Mouse (Mus musculus): ENCODE measurements around the gene Ccdc17. TPM values are rescaled to one million over a fixed set of nuclear protein-coding genes. Genes with fewer than 3 reads are reported as not detected.

Gene Ccdc17
- polyA plus RNA-seq, 1 experiment from 2014 or later: 2.9 TPM

Other genes with a start within 250 kb of the Ccdc17 start
- gene Mast2, start 132.5 kb upstream of the Ccdc17 start, polyA plus RNA-seq (2015; fragmentation: Nextera tagmentation; extraction: Ambion mirVana): 29.8 and 32.4 TPM in 2 replicates
- 19.8 and 21.0 TPM in 2 replicates for gene Ipp, start 89.1 kb upstream of the Ccdc17 start, polyA plus RNA-seq (2015; fragmentation: Nextera tagmentation; extraction: Ambion mirVana)
- gene Tmem69, start 40.7 kb upstream of the Ccdc17 start, polyA plus RNA-seq (2015; fragmentation: Nextera tagmentation; extraction: Ambion mirVana): 24.5 and 26.7 TPM in 2 replicates
- 24.5 and 25.3 TPM in 2 replicates for gene Gpbp1l1, start 39.0 kb upstream of the Ccdc17 start, polyA plus RNA-seq (2015; fragmentation: Nextera tagmentation; extraction: Ambion mirVana)
- 201 and 217 TPM in 2 replicates for gene Nasp, start 31.3 kb downstream of the Ccdc17 start, polyA plus RNA-seq (2015; fragmentation: Nextera tagmentation; extraction: Ambion mirVana)
- gene Akr1a1, start 55.0 kb downstream of the Ccdc17 start, polyA plus RNA-seq (2015; fragmentation: Nextera tagmentation; extraction: Ambion mirVana): 657 and 694 TPM in 2 replicates
- gene Prdx1, start 88.9 kb downstream of the Ccdc17 start, polyA plus RNA-seq (2015; fragmentation: Nextera tagmentation; extraction: Ambion mirVana): 809 and 818 TPM in 2 replicates
- gene Mmachc, start 111.8 kb downstream of the Ccdc17 start, polyA plus RNA-seq (2015; fragmentation: Nextera tagmentation; extraction: Ambion mirVana): 31.4 and 34.2 TPM in 2 replicates
- gene Ccdc163, start 111.9 kb downstream of the Ccdc17 start, polyA plus RNA-seq (2015; fragmentation: Nextera tagmentation; extraction: Ambion mirVana): 26.1 and 27.0 TPM in 2 replicates
- 5.3 and 5.8 TPM in 2 replicates for gene Tesk2, start 124.3 kb downstream of the Ccdc17 start, polyA plus RNA-seq (2015; fragmentation: Nextera tagmentation; extraction: Ambion mirVana)
- 31.7 and 32.6 TPM in 2 replicates for gene Toe1, start 211.0 kb downstream of the Ccdc17 start, polyA plus RNA-seq (2015; fragmentation: Nextera tagmentation; extraction: Ambion mirVana)
- 14.8 and 16.6 TPM in 2 replicates for gene Mutyh, start 211.1 kb downstream of the Ccdc17 start, polyA plus RNA-seq (2015; fragmentation: Nextera tagmentation; extraction: Ambion mirVana)
- 0.85 and 0.94 TPM in 2 replicates for gene Hpdl, start 225.1 kb downstream of the Ccdc17 start, polyA plus RNA-seq (2015; fragmentation: Nextera tagmentation; extraction: Ambion mirVana)

Data from forebrain, embryonic 13.5 days (tissue).